Mouse (Mus musculus): Measurements from ENCODE around the gene 1600014C23Rik. TPM values are rescaled to one million over a fixed set of nuclear protein-coding genes. Genes with fewer than 3 reads are reported as not detected.

Gene 1600014C23Rik
- total and polyA plus RNA-seq, 3 experiments, result 2.2 to 3.6 TPM; not detected in 1

DNA sequence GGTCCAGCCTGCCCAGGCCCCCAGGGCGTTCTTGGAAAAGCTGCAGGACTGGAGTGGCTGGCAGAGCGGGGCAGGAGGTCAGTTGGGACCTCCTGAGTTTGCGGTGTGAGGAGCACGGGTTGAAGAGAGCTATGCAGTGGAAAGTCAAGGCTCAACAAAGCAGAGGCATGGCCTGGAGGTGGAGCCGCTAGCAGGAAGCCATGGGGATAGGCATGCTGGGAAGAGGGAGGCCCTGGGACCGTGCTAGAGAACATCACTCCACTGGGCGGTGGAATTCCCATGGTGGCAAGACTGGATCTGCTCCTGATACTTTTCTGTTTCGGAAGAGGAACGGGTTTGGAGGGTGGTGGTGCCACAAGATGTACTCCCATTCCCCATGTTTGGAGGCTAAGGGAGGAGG, 36.7 kb downstream of the 1600014C23Rik start:
- TF ChIP-seq POLR2AphosphoS5 (IDR thresholded peaks at IDR 0.05; ENCODE audit: insufficient replicate concordance, low read depth, low read length) (no peak), GATA2 (IDR thresholded peaks at IDR 0.05; ENCODE audit: borderline replicate concordance, low read depth, low read length) (no peak)
- no peak for ATAC-seq (ENCODE audit: extremely low read depth, insufficient number of reproducible peaks, low FRiP score, poor library complexity, severe bottlenecking)

DNA sequence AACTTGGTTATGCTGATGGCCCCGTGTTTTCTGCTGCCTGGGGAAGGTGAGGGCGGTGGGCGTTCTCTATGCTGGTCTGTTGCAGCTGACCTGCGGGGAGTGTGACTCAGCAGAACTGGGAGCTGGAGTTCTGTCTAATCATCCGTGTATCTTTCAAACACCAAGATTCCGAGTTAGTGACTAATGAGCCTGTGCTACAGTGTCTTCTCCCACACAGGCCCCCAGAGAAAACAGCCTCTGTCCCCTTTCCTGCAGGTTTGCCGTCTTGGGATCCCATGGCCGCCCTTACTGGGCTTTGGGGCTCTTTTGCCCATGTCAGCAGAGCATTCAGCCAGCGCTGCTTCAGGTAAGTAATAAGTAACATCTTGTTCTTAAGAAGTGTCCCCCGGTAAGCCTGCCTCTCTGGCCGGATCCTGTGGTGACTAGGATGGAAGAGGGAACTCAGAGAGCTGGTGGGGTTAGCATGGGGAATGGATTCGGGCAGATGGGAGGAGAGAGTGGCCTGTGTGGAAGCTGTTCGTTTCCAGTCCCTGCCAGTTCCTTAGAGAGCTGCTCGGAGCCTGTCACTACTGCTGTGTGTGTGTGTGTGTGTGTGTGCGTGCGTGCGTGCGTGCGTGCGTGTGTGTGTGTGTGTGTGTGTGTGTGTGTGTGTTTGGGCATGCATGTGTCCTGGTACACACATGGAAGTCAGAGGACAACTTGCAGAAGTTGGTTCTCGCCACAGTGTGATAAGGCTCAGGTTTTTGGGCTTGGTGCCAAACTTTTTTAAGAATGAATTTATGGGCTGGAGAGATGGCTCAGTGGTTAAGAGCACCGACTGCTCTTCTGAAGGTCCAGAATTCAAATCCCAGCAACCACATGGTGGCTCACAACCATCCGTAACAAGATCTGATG, 38.2 kb downstream of the 1600014C23Rik start:
- Histone ChIP-seq H3K36me3 (replicated peaks) (peaks cover 75% of the 10 kb centered on the region), H3K9me3 (replicated peaks) (no peaks in the 10 kb centered on the region), H3K4me3 (ENCODE audit: low read depth, low read length) (peak overlapping the region; percentile 64; the same call in 1 of the 2 replicates), H3K27me3 (ENCODE audit: insufficient read depth, low read length) (no peaks in the 10 kb centered on the region), H3K4me1 (ENCODE audit: insufficient read depth, low read depth, low read length) (peaks cover 61% of the 10 kb centered on the region)
- TF ChIP-seq CTCF (IDR thresholded peaks at IDR 0.05; ENCODE audit: low read depth, low read length) (no peak), GATA2 (IDR thresholded peaks at IDR 0.05; ENCODE audit: borderline replicate concordance, low read depth, low read length) (no peak), POLR2AphosphoS5 (IDR thresholded peaks at IDR 0.05; ENCODE audit: insufficient replicate concordance, low read depth, low read length) (no peak), GATA1 (IDR thresholded peaks at IDR 0.05; ENCODE audit: borderline replicate concordance, low read length) (no peak), TAL1 (conservative IDR thresholded peaks at IDR 0.05; ENCODE audit: low read depth, low read length) (no peak)
- peak; percentile 70 for DNase-seq (ENCODE audit: low spot score)
- ATAC-seq (ENCODE audit: extremely low read depth, insufficient number of reproducible peaks, low FRiP score, poor library complexity, severe bottlenecking), result peak; percentile 91

More for the DNA sequence above, 36.7 kb downstream of the 1600014C23Rik start:
- H3K27me3 ChIP-seq (ENCODE audit: insufficient read depth, low read length), result no peaks in the 10 kb centered on the region
- peaks cover 63% of the 10 kb centered on the region for H3K36me3 ChIP-seq (replicated peaks)
- DNase-seq (ENCODE audit: low spot score), result no peak
- no peak overlapping the region for H3K4me3 ChIP-seq (ENCODE audit: low read depth, low read length)
- H3K9me3 ChIP-seq (replicated peaks), result no peaks in the 10 kb centered on the region
- H3K4me1 ChIP-seq (ENCODE audit: insufficient read depth, low read depth, low read length), result peaks cover 66% of the 10 kb centered on the region

DNA sequence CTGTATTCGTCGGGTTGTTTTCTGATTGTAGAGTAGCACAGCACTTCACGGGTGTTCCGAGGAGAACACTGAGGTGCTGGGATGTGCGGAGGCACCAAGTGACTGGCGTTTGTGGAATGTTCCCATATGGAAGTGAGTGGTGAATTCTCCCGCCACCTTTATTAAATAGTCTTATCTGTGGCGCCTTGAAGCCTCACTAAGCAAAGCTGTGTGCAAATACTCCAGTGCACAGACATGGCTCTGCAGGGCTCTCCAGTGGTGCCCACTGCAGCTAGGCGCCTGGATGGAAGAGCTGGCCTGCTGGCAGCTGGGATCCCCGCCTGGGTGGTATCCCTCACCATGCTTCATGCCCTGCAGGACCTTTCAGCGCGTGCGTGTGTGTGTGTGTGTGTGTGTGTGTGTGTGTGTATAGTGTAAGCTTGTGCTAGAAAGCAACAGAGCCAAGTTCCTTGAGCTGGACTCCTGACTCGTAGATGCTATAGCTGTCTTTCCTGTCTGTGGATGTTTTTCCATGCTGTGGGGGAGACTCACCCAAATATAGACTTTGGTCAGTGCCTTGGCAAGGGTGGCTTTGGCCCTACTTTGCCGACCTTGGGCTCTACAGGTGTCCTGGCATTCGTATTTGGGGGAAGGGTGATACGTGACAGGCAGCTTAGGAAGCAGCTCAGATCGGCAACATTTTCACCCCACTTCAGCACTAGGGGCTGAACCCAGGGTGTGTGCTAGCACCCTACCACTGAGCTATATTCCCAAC, 39.7 kb downstream of the 1600014C23Rik start:
- Histone ChIP-seq H3K4me3 (ENCODE audit: low read depth, low read length) (no peak overlapping the region), H3K9me3 (replicated peaks) (no peaks in the 10 kb centered on the region), H3K36me3 (replicated peaks) (peaks cover 73% of the 10 kb centered on the region), H3K4me1 (ENCODE audit: insufficient read depth, low read depth, low read length) (peaks cover 64% of the 10 kb centered on the region), H3K27me3 (ENCODE audit: insufficient read depth, low read length) (no peaks in the 10 kb centered on the region)
- DNase-seq (ENCODE audit: low spot score), result no peak
- no peak for ATAC-seq (ENCODE audit: extremely low read depth, insufficient number of reproducible peaks, low FRiP score, poor library complexity, severe bottlenecking)
- no peak for TF ChIP-seq GATA1 (IDR thresholded peaks at IDR 0.05; ENCODE audit: borderline replicate concordance, low read length)
- TF ChIP-seq CTCF (IDR thresholded peaks at IDR 0.05; ENCODE audit: low read depth, low read length), result no peak
- no peak for TF ChIP-seq GATA2 (IDR thresholded peaks at IDR 0.05; ENCODE audit: borderline replicate concordance, low read depth, low read length)
- TF ChIP-seq POLR2AphosphoS5 (IDR thresholded peaks at IDR 0.05; ENCODE audit: insufficient replicate concordance, low read depth, low read length), result no peak
- no peak for TF ChIP-seq TAL1 (conservative IDR thresholded peaks at IDR 0.05; ENCODE audit: low read depth, low read length)

DNA sequence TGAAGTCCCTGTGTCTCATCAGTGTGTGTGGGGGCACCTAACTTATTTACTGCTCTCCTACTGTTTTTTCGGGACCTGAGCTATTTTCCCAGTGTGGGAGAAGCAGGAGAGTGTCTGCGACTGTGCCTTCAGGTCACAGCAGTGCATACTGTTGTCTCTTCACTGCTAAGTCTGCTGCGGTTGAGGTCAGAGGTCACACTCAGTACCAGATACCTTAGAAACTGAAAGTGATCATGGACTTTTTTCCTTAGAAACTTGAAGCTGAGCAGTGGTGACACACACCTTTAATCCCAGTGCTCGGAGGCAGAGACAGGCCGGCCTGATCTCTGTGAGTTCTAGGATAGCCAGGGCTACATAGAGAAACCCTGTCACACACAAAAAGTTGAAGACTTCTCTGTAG, 41.5 kb downstream of the 1600014C23Rik start:
- H3K4me3 ChIP-seq (ENCODE audit: low read depth, low read length), result no peak overlapping the region
- H3K36me3 ChIP-seq (replicated peaks), result peaks cover 66% of the 10 kb centered on the region
- TF ChIP-seq TAL1 (conservative IDR thresholded peaks at IDR 0.05; ENCODE audit: low read depth, low read length) (no peak), GATA2 (IDR thresholded peaks at IDR 0.05; ENCODE audit: borderline replicate concordance, low read depth, low read length) (no peak), GATA1 (IDR thresholded peaks at IDR 0.05; ENCODE audit: borderline replicate concordance, low read length) (no peak), POLR2AphosphoS5 (IDR thresholded peaks at IDR 0.05; ENCODE audit: insufficient replicate concordance, low read depth, low read length) (no peak), CTCF (IDR thresholded peaks at IDR 0.05; ENCODE audit: low read depth, low read length) (no peak)
- no peak for DNase-seq (ENCODE audit: low spot score)
- H3K9me3 ChIP-seq (replicated peaks), result no peaks in the 10 kb centered on the region
- peaks cover 73% of the 10 kb centered on the region for H3K4me1 ChIP-seq (ENCODE audit: insufficient read depth, low read depth, low read length)
- no peaks in the 10 kb centered on the region for H3K27me3 ChIP-seq (ENCODE audit: insufficient read depth, low read length)
- no peak for ATAC-seq (ENCODE audit: extremely low read depth, insufficient number of reproducible peaks, low FRiP score, poor library complexity, severe bottlenecking)

DNA sequence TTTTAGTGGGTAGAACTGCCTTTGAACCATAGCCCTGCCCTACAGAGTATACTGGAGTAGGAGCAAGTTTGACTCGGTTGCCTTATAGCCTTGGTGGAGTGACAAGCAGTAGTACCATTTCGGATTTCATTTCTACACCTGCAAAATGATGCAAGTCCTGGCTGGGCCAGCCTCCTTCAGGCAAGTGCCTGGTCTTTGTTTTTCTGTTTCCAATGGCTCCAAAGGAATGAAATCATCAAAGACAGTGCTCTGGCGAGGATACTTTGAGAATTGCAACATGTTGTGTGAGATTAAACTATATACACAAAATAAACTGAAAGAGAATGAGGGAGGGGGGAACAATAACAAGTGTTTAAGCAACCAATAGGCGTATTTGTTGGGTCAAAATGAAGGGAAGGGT, 43.6 kb downstream of the 1600014C23Rik start:
- TF ChIP-seq TAL1 (conservative IDR thresholded peaks at IDR 0.05; ENCODE audit: low read depth, low read length), result no peak
- TF ChIP-seq GATA1 (IDR thresholded peaks at IDR 0.05; ENCODE audit: borderline replicate concordance, low read length), result no peak
- TF ChIP-seq GATA2 (IDR thresholded peaks at IDR 0.05; ENCODE audit: borderline replicate concordance, low read depth, low read length), result no peak
- Histone ChIP-seq H3K27me3 (ENCODE audit: insufficient read depth, low read length) (no peaks in the 10 kb centered on the region), H3K9me3 (replicated peaks) (no peaks in the 10 kb centered on the region), H3K36me3 (replicated peaks) (peaks cover 56% of the 10 kb centered on the region), H3K4me1 (ENCODE audit: insufficient read depth, low read depth, low read length) (peaks cover 63% of the 10 kb centered on the region), H3K4me3 (ENCODE audit: low read depth, low read length) (no peak overlapping the region)
- DNase-seq (ENCODE audit: low spot score), result no peak
- ATAC-seq (ENCODE audit: extremely low read depth, insufficient number of reproducible peaks, low FRiP score, poor library complexity, severe bottlenecking), result no peak

DNA sequence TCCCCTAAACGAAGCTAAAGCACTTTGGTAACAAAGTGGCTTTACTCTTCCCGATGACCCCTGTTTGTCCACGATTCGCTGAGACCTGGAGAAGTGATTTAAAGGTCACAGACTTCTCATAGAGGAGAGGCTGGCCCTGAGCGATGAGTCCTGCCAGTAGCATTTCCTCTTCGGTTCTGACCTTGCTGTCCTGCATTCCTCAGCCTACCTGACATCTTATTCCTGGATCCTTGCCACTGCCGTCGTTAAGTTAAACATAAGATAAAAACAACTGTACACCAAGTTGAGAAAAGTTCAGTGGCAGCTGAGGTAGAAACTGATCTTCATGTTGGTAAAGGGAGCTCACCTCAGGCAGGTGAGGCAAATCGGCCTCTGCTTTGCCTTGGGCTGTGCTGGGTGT, 44.5 kb downstream of the 1600014C23Rik start:
- Histone ChIP-seq H3K9me3 (replicated peaks) (no peaks in the 10 kb centered on the region), H3K36me3 (replicated peaks) (peaks cover 54% of the 10 kb centered on the region), H3K4me1 (ENCODE audit: insufficient read depth, low read depth, low read length) (peaks cover 64% of the 10 kb centered on the region), H3K4me3 (ENCODE audit: low read depth, low read length) (no peak overlapping the region), H3K27me3 (ENCODE audit: insufficient read depth, low read length) (no peaks in the 10 kb centered on the region)
- no peak for ATAC-seq (ENCODE audit: extremely low read depth, insufficient number of reproducible peaks, low FRiP score, poor library complexity, severe bottlenecking)
- TF ChIP-seq GATA2 (IDR thresholded peaks at IDR 0.05; ENCODE audit: borderline replicate concordance, low read depth, low read length) (no peak), CTCF (IDR thresholded peaks at IDR 0.05; ENCODE audit: low read depth, low read length) (no peak), GATA1 (IDR thresholded peaks at IDR 0.05; ENCODE audit: borderline replicate concordance, low read length) (no peak)
- DNase-seq (ENCODE audit: low spot score), result no peak

All from G1E (cell line).